Mouse (Mus musculus): ENCODE measurements around the gene Tfcp2l1. TPM values are rescaled to one million over a fixed set of nuclear protein-coding genes. Genes with fewer than 3 reads are reported as not detected.
A peak's percentile ranks its signal among the peaks of the same experiment; 100 is the strongest.

The Tfcp2l1 gene
- total RNA-seq, 2 experiments from 2014 or later, result 0.39 to 0.41 TPM

- no peak for DNase-seq
- intact Hi-C loops (cut with DNase I), result no loop called here
Measured at GRCm38 (mm10) chr1:118649933-118650770, 22.4 kb downstream of the Tfcp2l1 start.

- intact Hi-C loops (cut with DNase I), result no loop called here
Measured at GRCm38 (mm10) chr1:118650771-118651080, 23.0 kb downstream of the Tfcp2l1 start.

DNA sequence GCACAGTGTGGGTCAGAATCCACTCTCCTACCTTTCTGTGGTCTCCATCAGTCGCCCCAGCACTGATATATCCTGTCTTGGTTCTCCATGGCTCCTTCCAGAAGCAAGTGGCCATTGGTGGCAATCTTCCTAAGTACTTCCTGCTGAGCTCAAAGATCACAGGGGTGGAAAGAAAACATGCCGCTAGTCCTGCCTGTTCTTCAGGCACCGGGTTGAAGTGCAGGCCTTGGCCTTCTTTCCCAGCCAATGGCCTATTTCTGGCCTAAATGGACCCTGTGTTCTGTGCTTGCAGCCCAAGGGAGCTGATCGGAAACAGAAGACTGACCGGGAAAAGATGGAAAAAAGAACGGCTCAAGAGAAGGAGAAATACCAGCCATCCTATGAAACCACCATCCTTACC lies 31.0 kb downstream of the Tfcp2l1 start:
- no peak for DNase-seq
- intact Hi-C loops (cut with DNase I), result no loop called here

More at GRCm38 (mm10) chr1:118650771-118651080, 23.0 kb downstream of the Tfcp2l1 start:
- no peak for DNase-seq

GRCm38 (mm10) chr1:118660880-118661465 lies 33.2 kb downstream of the Tfcp2l1 start:
- intact Hi-C loops (cut with DNase I), result no loop called here
- no peak for DNase-seq

DNA sequence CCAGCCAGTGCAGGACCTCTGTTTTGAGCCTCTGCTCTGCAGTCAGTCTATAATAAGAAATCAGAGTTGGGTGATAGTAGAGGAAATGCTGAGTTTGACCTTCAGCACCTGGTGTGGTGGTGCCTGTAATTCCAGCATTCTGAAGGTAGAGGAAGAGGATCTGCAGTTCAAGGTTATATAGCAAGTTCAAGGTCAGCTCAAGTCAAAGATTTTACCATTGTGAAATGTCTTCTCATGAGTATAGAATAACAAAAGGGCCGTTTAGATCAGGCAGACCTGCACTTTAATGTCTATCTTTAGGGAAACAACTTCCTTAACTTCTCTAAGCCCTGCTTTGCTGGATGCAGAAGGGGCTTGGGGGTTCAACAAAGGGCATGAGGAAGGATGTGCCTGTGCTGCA lies 35.3 kb downstream of the Tfcp2l1 start:
- intact Hi-C loops (cut with DNase I), result no loop called here
- DNase-seq, result no peak

DNA sequence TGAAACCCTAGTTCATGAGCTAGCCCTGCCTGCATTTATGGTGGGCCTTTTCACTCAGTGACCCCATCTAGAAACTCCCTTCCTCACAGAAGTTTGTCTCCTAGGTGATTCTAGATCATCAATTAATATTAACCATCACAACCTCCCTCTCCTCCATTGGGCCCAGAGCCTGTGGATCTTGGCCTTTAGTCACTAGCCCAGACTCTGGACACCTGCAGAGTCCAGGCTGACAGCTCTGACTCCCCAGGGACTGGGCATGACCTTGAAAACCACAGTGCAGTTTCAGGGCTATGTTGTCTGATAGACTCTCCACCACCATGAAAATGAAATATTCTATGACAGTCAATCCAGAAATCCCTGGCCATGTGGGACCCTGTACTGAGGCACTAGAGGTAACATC lies 39.8 kb downstream of the Tfcp2l1 start:
- intact Hi-C loops (cut with DNase I), result no loop called here
- no peak for DNase-seq

- intact Hi-C loops (cut with DNase I), result no loop called here
Measured at GRCm38 (mm10) chr1:118672196-118672595, 44.5 kb downstream of the Tfcp2l1 start.

DNA sequence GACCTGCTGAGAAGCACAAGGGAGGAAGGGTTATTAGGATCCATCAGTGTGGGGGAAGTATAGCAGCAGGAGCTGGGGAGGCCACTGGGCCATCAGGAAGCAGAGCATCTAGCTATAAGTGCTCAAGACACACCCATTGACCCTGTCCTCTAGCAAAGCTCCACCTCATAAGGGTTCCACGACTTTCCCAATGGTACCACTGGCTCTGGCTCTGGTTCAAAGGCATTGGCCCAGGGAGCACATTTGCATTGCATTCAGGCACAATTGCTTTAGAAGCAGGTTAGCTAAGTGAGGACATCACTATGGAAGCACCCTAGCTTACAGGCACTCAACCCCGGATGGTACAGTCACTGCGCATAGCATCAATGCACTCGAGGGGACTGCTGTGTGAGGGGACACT lies 46.4 kb downstream of the Tfcp2l1 start:
- DNase-seq, result no peak
- intact Hi-C loops (cut with DNase I), result no loop called here

More at GRCm38 (mm10) chr1:118672196-118672595, 44.5 kb downstream of the Tfcp2l1 start:
- no peak for DNase-seq

DNA sequence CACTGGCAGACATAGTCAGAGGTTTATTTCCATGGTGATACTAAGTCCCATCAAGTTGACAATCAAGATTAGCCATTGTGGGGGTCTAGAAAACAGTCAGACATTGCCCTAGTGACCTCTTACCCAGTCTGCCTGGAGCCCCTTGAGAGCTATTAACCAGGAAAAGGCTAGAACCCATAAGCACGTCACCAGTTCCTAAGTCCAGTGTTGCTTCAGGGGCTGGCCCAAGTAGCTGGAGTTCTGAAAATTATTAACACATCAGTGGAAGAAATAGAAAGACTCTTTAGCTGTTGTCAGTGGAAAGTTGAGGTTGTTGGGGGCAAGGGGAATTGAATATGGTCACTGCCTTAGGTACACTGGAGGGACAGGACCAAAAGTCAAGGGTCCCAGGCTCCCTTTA lies 54.2 kb downstream of the Tfcp2l1 start:
- no peak for DNase-seq
- intact Hi-C loops (cut with DNase I), result no loop called here

GRCm38 (mm10) chr1:118683686-118684085 lies 55.9 kb downstream of the Tfcp2l1 start:
- intact Hi-C loops (cut with DNase I), result no loop called here
- no peak for DNase-seq

- DNase-seq, result no peak
- intact Hi-C loops (cut with DNase I), result no loop called here
Measured at GRCm38 (mm10) chr1:118687726-118688125, 60.0 kb downstream of the Tfcp2l1 start.

- intact Hi-C loops (cut with DNase I), result no loop called here
- no peak for DNase-seq
Measured at GRCm38 (mm10) chr1:118689830-118690229, 62.1 kb downstream of the Tfcp2l1 start.

DNA sequence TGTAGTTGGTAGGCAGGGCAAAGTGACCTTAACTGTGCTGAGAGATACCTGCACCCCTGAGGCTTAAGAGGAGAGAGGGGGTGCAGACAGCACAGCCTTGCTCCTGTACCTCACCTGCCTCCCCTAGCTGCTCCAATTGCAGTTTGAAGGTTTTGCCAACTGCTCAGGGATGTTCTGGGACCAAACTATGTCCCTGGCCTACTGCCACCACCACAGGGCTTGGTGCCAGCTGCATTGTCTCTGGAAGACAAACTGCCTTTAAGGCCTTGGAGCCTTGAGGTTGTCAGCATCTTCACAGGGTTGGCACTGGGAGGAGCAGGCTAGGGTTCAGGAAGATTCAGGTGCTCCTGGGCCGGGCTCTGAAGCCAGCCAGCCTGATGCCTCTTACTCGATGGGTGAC lies 66.7 kb downstream of the Tfcp2l1 start:
- intact Hi-C loops (cut with DNase I), result no loop called here
- DNase-seq, result peak in 1 of 2 experiments; percentile 20

- DNase-seq, result no peak
- intact Hi-C loops (cut with DNase I), result no loop called here
Measured at GRCm38 (mm10) chr1:118697906-118698305, 70.2 kb downstream of the Tfcp2l1 start.

DNA sequence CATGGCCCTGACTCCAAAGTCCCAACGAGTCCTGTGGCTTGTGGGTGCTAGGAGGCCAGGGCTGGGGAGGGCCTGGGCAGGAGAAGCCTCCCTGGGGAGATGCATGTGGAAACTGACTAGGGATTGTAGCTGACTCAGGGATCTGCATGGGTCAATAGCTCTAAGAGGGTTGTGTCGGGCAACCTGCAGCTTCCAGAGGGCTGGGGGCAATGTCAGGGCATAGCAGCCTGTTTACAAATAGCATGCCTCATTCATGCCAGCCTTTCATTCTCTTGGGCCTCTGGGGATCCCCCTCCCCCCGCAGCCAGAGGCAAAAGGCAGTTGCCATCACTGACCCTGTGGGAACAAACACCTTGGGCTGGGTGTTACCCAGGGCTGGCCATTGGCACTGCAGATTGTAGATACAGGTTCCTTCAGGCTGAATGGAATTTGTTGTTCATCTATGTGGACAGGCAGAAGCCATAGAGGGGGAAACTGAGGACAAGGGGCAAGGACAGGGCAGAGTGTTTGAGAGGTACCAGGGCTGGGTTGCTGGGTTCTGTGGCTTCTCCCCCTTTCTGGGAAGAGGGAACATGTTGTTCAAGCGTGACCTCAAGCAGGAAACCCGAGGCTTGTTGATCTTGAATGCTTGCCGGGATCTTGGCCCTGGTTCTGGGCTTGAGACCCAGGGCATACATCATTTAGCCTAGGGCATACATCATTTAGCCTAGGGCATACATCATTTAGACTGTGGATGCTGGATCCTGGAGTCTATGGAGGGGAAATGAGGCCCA lies 71.6 kb downstream of the Tfcp2l1 start:
- no peak for DNase-seq
- intact Hi-C loops (cut with DNase I), result no loop called here

DNA sequence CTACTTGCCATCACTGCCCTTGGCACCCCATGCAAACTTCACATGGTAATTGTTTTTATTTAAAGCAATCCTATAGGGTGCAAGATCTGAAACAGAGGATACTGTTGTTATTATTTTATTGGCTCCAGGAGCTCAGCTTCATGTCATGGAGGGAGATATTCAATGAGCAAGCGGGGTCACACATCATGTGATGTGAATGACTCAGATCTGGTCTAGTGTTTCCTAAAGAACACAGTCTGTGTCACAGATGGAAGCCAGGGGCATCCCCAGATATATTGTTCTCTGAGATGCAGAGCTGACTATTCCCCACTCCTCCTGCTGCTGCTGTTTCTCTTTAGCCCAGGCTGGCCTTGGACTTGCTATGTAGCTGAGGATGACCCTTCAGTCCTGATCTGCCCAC lies 72.2 kb downstream of the Tfcp2l1 start:
- DNase-seq, result no peak
- intact Hi-C loops (cut with DNase I), result no loop called here

DNA sequence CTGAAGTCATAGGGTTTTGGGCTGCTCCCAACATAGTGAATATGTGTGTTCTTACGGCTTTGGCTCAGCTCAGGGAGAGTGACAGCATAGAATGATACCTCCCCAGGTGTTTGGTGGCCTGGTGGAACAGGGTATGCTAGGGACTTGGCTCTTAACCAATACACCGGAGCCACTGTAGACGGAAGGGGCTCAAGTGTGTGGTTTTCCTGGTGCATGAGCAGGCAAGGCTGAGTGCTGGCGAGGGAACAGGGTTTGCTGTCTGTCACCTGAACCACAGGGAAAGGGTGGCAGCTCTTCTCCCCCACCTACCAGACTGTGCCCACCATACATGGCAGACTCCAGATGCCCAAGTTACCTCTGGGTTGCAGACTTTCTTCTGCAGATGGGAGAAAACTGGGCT lies 83.9 kb downstream of the Tfcp2l1 start:
- intact Hi-C loops (cut with DNase I), result no loop called here
- no peak for DNase-seq

- DNase-seq, result no peak
- intact Hi-C loops (cut with DNase I), result no loop called here
Measured at GRCm38 (mm10) chr1:118716225-118716624, 88.5 kb downstream of the Tfcp2l1 start.

DNA sequence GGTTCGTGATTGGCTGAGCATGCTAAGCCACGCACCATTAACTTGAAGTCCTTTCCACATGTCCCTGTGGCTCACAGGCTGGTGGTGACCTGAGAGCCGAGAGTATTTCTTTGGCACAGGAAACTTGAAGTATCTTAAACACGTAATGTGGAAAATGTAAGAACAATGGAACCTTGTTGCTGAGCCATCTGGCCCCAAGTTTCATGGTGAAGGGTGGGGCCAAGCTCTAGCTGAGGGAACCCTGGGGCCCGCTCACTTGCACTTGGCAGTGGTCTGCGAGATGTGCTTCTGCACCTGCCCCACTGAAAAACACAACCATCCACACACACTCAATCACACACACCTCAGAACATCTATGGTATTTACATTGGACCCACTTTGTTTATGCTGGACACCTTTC lies 90.3 kb downstream of the Tfcp2l1 start:
- intact Hi-C loops (cut with DNase I), result no loop called here

DNA sequence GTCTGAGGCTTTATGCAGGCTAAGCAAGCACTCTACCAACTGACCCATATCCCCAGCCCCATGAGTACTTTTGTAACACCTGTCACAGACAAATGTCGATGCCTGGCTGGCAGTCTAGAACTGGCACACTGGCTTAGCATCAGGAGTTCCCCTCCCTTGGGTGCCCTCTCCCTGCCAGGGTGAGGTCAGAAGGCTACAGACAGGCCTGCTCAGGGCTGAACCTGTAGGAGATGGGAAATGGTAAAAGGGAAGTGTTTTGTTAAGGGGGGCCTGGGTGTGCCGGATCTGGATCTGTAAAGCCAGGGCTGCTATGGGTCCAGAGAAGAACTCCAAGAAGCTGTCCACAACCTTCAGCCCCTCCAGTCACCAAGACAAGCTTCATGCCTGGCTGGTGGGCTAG lies 92.0 kb downstream of the Tfcp2l1 start:
- no peak for DNase-seq
- intact Hi-C loops (cut with DNase I), result no loop called here

More for the DNA sequence above, 90.3 kb downstream of the Tfcp2l1 start:
- no peak for DNase-seq

- DNase-seq, result no peak
- intact Hi-C loops (cut with DNase I), result no loop called here
Measured at GRCm38 (mm10) chr1:118720474-118721095, 92.8 kb downstream of the Tfcp2l1 start.
